Mouse (Mus musculus): ENCODE data around the gene Rhbdf2.

Rhbdf2 gene

GRCm38 (mm10) chr11:116550748-116551147 lies 76.1 kb downstream of the Rhbdf2 start:
- no peak for DNase-seq (ENCODE audit: low read depth, low spot score)

GRCm38 (mm10) chr11:116549273-116550038 lies 77.4 kb downstream of the Rhbdf2 start:
- no peak for DNase-seq (ENCODE audit: low read depth, low spot score)

GRCm38 (mm10) chr11:116548780-116549179 lies 78.0 kb downstream of the Rhbdf2 start:
- no peak for DNase-seq (ENCODE audit: low read depth, low spot score)

Measured in mesoderm, embryonic 11.5 days (tissue).